Mouse (Mus musculus): ENCODE measurements at regions not wholly inside any gene's neighbourhood (a gene's known extent, or its start where the extent isn't known, plus 50 kb on each side); places are given as distances from the start of the nearest gene placed in this dataset.

DNA sequence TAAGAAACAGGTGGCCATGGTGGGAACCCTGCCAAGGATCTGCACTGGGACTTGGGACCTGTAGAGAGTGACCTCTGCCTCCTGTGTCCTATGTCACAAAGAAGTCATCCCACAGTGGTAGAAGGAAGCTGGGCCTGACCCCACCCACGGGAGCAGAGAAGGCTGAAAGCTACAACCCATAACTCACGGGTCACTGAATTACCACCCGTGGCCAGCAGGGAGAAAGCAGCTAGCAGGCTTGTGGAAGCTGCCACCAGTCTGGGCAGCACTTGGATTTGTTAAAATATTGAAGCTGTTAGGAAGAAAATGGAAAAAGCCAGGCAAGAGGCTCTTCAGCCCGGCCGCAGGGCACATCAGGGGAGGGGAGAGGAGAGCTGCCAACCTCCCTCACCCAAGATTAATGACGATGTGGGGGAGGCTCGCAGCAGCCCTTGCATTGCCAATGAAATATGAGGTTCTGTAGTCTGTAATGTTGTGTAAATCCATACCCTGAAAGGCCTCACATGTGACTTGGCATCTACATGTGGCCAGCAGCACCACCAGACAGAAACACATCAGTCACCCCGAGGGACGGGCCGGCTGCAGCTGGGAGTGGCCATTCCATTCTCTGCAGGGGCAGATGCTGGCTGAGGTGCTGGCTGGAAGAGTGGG is 94.5 kb downstream of the Olfm1 start:
- DNase-seq (ENCODE audit: low spot score) = no peak

DNA sequence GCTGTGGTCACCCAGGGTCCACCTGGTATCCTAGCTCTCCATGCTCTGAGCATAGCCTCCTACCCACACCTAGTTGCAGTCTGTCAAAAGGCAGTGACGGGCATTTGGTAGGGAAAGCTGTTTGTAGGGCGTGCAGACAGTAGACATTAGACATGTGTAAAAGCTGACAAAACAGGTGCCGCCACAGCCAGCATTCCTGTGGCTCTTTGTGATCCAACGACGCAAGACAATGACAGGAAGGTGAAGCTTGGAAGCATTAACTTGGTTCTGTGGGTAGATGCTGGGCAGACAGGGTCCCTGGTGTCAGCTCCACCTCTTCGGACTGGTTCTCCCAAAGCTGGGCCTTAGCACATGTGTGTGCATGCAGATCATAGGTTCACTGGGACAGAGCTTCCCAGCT is 96.5 kb downstream of the Olfm1 start:
- DNase-seq (ENCODE audit: low spot score) = no peak

DNA sequence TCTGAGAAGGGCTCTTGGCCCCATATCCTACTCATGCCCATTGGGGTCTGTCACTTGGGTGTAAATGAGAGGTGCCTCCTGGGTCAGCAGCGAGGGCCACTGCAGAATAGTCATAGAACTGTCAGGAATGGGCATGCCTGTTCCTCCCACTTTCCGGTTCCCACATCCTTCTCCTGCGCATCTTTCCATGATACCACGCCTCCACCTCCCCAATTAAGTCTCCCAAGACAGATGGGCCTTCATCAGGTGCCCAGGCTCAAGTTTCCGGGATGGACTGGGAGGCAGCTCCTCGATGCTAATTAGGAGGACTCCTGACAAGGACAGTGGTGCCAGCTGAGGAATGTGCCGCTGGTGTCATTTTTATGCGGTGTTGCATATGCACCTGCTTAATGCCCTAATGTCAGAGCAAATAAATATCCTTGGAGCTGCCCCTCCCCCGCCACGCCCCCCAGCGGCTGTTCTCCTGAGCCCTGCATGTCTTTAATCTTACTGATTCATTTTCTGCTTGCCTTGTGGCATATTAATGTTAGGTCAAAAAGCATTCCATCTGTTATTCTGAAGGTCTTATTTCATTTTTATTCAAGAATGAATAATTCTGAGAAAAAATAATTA is 97.2 kb downstream of the Olfm1 start:
- no peak for DNase-seq (ENCODE audit: low spot score)

DNA sequence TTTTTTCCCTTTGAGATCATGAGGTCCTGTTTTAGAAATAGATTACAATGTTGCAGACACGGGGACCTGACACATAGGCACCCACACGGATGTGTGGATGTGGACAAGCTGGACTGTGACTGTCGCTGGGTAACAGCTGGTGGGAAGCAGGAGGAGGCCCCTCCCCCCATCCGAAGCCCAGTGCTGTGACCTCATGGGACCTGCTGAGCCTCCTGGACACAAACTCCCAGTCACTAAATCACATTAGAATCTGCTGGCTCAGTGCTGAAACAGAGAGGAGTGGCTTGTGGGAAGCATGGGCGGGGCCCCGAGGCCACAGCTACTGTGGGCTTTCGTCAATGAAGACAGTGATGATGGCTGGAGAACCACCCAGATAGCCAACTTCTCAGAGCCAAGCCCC is 101.7 kb downstream of the Olfm1 start:
- peak; percentile 12 for DNase-seq (ENCODE audit: low spot score)

DNA sequence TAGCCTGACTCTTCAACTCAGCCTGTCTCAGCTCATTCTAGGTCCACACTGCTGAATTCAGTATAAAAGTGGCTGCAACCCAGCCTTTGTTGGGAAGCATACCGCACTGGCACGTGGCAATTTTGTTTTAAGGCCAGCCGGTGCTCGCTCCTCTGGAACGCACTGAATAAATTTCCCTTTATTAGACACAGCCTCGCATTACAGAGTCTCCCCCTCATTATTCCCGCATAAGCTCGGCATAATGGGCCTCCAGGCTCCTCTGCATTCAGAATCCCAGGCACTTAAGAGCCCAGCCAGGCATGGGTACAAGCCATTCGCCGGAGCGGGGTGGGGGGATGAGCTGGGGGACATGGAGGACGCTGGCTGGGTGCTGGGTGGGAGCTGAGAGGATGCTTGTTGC is 103.4 kb downstream of the Olfm1 start:
- DNase-seq (ENCODE audit: low spot score) = no peak

DNA sequence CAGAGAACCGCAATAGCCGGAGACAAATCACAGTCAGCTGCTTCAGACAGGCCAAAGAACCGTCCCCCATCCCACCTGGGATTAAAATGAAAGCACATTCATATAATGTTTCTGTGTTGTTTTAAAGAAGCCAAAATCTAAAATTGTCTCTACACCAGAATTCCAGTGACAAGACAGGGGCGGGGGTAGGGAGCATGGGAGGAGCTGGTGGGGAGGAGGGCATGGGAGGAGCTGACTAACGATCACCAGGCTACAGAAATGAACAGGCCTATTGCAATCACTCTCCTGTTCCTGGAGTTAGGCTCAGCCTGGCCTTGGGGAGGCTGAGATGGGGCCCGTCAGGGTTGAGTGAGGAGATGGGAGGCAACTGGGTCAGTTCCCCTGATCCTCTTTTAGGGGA is 105.9 kb downstream of the Olfm1 start:
- no peak for DNase-seq (ENCODE audit: low spot score)

DNA sequence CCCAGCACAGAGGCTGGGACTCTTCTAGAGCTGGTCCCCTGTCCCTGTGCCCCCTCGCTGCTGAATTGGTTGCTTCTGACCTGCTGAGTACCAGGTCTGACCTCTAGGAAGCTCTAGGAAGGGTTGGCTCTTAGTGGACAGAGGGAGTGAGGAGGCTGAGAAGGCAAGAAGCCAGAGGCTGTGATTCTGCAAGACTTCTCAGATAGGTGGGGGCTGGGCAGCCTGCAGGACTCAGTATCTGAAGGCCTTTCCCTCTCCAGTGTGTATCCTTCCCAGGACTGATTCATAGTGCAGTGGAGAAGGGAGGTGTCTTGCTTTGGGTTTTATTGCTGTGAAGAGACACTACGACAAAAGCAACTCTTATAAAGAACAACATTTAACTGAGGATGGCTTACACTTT is 106.6 kb downstream of the Olfm1 start:
- DNase-seq (ENCODE audit: low spot score) = no peak

DNA sequence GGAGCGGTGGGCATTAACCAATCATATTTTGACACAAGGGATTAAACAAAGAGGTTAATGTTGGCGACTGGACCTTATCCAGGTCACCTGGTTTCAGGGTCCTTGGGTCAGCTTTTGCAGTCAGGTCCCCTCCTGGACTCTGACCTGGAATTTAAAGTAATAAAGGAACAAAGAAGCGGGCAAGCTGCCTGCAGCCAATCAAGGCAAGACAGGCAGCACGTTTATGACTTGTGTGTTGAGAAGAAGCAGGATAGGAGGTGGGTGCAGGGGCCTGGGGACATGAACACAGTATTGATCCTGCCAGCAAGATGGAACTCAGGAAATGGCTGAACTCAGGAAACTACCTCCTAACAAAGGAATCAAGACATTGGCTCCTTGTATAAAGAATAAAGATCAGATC is 108.5 kb downstream of the Olfm1 start:
- DNase-seq (ENCODE audit: low spot score) = no peak

DNA sequence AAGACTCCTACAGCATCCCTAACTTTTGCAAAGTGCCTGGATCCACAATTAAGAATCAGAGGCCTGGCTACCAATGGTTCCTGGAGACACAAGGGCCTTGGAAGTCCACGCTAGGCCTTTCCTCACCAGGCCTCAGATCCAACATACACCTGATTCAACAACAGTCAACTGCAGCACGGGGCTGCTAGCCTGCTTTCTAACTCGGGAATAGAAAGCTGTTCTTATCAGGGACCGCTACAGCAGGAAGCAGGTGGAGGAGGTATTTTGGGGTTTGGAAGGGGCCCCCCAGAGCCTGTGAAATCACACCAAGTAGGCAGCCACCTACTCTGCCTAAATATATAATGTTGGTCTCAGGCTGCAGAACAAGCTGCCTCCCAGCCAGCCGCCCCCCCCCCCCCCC is 111.1 kb downstream of the Olfm1 start:
- no peak for DNase-seq (ENCODE audit: low spot score)

DNA sequence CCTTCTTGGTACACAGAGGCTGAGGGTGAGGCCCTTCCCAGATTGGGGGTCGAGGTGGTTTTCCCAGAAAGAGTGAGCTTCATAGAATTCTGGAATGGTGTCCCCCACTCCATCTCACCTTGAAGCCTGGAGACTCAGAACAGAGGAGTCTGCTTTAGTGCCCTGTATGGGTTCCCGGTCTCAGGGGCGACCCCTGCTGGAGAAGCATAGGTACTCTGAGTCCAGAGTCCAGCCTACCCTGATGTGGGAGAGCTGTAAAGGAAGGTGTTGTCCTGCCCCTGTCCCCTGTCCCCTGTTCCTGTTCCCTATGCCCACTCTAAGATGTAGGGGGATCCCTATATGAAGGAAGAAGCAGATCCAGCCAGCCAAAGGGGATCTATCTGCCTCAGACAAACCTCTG is 111.9 kb downstream of the Olfm1 start:
- peak; percentile 71 for DNase-seq (ENCODE audit: low spot score)

DNA sequence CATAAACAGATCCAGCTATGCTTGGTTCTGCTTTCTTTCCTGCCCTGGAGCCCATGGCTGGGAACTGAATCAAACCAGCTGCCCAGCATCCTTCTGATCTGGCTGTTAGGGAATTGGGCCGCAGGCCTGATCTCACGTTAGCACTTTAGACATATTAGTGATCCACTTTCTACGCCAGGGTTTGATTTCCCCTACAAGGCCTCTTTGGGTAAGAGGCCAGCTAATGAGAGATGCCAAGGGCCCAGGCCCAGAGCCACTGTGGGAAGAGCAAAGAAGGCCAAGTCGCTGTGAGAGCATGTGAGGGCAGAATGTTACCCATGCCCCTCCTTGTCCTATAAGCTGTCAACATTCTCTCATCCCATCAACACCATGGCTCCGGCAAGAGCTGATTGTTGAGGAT is 116.3 kb downstream of the Olfm1 start:
- DNase-seq (ENCODE audit: low spot score) = no peak

DNA sequence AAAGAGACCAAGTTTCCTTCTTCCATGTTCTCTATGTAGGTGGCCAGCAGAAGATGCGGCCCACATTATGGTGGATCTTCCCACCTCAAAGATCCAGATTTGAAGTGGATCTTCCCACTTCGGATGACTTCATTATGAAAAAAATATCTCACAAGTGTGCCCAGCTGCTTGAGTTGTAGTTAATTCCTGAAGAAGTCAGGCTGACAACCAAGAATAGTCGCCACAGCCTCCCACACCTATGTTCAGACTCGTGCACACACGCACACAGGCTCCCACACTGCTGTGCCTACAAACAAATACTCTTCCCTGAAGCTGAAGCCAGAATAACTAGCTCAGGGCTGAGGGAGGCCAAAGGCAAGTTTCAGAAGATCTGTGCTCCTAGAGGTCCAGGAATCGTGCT is 119.4 kb downstream of the Olfm1 start:
- no peak for DNase-seq (ENCODE audit: low spot score)

DNA sequence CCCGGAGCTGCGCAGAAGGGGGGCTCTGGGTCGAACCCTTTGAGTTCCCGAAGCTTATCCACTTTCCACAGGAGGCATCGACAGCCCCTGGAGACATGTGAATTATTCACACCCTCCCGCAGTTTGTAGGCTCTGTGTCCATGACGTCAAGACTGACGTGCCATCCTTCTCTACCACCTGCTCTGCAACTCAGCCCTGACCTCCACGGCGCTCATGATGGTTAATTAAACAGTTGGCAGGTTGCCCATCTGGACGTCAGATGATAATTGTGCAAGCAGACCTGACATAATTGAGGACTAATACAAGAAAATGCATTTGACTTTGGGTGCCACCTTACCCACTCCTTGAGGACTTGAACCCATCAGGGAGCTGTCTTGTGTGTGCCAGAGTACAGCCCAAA is 121.1 kb upstream of the Ppp1r26 start:
- DNase-seq (ENCODE audit: low spot score) = no peak

DNA sequence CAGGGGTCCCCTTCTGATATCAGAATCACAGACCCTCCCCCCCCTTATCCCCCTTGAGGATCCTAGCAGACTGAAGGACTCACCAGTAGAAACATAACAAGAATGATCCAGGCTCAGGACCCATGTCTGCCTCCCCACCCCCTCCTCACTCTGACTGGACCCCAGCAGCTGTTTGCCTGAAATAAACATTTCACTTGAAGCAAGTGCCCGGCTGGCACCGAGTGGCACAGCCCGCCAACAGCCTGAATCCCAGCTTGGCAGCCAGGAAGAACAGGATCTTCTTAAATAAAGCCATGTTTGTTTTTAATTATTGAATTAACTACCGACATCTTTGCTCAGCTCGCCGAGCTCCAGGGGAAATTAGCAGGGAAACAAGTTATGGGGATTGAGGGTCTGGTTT is 120.5 kb upstream of the Ppp1r26 start:
- no peak for DNase-seq (ENCODE audit: low spot score)

DNA sequence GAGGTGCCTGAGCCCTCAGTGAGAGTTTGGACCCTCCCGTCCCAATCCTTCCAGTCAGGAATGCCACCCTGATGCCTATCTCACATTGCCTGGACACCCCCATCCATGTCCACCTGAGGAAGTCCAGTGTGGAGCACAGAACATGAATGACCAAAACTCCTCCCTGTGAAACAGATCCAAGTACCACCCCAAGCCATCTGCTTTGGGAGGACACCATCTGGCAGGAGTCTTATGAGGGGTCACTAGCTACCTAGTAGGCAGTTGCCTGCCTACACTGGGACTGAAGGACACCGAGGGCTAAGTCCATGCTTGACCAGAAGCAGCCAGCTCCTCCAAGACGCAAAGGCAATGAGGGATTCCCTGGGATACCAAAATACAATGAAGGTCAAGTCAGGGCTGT is 119.9 kb upstream of the Ppp1r26 start:
- DNase-seq (ENCODE audit: low spot score) = no peak

DNA sequence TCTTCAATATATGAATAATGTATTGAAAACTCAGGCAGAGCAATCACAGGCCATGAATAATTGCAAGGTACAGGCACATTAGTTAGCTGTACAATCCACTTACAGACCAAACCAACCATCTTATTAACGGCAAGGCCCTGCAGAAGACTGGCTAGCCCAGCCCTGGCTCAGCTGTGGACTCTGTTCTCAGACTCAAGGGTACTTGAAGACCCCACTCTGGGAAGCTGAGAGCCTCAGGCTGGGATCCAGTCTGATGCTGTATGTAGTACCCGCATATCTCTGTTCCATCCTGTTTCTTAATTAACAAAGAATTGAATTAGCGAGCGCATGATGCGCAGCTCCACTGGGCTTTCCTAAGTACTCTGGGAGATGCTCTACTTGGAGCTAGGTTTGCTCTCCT is 117.5 kb upstream of the Ppp1r26 start:
- no peak for DNase-seq (ENCODE audit: low spot score)

DNA sequence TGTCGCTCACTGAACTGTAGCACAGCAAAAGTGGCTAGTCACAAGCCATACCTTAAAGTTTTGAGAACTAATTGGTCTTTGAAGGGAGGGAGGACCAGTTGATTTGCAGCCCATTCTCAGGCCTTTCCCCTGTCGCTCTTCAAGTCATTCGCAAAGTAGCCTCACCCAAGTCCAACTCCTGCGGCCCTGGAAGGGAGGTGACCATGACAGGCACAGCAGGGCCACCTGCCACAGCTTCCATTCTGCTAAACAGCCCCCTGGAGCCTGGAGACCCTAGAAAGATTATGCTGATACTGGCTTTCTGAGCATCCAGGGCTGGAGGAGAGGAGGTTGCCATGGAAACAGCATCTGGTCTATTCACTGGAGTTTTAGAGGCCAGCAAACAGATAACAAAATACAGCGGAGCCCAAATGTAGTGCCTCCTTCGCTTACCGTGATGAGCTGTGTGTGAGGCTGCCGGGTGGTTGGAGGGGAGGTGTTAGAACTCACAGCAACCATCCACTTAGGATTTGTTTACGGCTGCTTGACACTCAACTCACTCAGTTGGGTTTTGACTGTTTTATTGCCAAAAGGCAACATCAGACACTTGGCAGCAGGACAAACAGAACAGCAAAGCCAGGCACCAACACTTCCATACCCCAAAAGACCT is 111.3 kb upstream of the Ppp1r26 start:
- no peak for DNase-seq (ENCODE audit: low spot score)

DNA sequence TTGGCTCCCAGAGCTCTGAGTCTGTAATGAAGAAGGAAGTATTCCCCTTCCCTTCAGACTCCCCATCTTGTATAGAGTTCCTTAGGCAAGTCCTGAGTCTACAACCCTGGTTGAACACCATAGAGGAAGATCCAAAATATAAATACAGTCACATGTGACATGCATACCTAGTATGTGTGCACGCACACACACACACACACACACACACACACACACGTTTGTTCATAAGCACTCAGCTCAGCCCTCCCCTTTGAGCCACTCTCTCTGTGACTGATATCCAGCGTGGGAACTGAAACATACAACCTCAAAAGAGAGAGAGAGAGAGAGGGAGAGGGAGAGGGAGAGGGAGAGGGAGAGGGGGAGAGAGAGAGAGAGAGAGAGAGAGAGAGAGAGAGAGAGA is 110.8 kb upstream of the Ppp1r26 start:
- no peak for DNase-seq (ENCODE audit: low spot score)

DNA sequence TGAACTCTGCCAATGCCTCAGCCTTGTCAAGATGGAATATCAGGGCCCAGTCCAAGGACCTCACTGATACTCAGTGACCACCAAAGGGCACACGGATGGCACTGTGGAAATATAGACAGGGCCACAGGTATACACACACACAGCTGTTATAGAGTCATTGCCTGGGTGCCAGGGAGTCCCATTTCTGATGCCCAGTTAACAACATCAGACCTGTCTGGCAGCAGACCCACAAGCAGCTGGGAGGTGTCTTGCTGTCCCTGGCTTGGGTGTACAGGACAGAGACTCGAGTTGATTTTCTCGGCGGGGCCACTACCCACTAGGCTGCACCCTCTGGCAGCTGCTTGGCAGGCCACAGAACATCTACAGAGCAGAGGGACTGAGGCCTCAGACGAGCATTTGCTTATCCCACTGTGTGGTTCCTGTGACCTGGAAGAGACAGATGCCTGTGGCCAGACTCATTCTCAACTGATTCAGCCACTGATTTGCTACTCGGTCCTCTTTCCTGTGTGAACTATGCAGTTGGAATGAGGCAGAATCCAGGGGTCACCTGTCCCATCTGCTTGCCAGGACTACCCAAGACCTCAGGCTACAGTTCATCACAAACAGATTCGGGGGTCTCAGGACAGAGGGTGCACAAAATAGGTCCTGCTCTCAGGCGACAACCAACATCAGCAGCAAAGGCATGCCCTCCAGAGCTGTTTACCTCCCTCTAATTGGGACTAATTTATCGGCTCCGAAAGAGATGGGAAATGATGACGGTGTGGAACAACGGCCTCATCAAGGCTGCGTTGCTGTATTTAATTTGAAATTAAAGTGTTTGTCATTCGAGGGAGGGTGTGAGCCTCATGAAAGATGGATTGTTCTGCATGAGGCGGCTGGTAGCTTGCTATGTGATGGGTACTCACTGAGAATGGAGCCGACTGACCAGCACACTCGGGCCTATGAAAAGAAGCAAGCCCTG is 110.0 kb upstream of the Ppp1r26 start:
- DNase-seq (ENCODE audit: low spot score) = no peak

DNA sequence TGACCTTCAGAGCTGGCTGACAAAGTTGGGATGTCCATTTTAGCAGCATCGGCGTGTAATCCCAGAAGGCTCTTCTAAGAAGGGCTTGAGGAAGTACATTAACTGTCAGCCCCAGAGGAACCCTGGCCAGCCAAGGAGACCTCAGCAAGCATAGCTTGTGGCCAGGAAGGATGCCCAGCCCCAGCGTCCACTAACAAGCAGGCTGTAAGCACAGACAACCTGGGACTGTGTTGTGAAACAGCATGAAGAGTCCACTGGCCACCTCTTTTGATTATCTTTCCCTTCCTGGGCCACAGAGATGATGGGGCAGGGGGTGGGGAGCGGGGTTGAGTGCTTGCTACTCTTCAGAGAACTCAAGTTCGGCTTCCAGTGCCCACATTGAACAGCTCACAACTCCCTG is 109.0 kb upstream of the Ppp1r26 start:
- DNase-seq (ENCODE audit: low spot score) = no peak

DNA sequence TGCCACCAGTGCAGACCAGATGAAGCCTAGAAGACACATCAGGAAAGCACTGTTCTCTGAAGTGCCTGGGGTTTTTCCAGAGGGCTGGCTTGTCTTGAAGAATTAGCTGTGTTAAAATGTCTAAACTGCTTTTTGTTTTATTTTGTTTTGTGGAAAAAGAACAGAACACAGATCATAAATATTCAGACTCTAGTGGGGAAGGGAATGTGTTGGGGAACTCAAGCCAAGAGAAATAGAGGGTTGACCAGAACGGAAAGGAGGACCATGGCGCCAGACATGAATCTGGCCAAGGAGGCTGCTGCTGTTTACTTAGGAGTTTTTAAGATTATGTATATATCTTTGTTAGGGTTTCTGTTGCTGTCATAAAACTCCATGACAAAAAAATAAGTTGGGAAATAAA is 105.3 kb upstream of the Ppp1r26 start:
- no peak for DNase-seq (ENCODE audit: low spot score)

DNA sequence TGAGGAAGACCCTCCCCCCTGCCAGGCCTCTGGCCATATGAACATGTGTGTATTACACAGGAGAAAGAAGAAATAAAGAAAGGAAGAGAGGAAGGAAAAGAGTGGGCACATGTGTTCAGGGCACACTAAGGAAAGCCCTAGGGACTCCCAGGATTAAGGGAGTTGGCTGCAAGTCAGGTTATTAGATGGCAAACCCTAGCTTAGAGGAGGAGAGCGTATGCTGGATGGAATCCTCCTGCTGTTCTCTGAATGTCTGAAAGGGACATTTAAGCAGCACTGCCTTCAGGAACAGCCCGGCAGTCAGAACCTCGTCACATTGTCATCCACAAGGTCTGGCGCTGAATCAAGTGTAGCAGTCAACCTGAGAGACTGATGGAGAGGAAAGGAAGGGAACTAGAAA is 98.1 kb upstream of the Ppp1r26 start:
- no peak for DNase-seq (ENCODE audit: low spot score)

DNA sequence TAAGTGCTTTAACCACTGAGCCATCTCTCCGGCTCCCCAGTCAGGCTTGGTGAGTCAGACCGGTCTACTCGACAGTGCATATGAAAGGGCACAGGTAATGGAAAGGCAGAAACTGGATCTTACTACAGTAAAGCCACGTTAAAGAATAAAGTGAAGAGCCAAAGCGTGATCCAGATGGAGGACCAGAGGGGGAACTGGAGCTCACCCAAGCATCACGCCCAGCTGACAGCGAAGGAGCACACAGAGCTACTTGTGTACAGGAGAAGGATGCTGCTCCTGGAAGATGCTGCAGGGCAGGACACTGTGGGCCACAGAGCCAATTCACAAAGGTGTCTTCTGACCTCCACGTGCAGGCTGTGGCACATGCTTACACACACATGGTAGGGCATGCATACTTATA is 96.7 kb upstream of the Ppp1r26 start:
- DNase-seq (ENCODE audit: low spot score) = no peak

All from urinary bladder, postnatal 14 days (tissue).